Mouse (Mus musculus) liver, postnatal 0 days (tissue): ENCODE measurements around the gene Kcnj6.

Experiments used
- CTCF ChIP-seq: sonication (generic); IDR thresholded peaks from 2 replicates; pipeline ENCODE4 v1.5.1; 2016; ENCODE audit warnings: antibody characterized with exemption, low read depth
- EP300 ChIP-seq: IDR thresholded peaks from 2 replicates; pipeline ENCODE4 v1.6.1; 2016; ENCODE audit warnings: antibody characterized with exemption, low read depth, mild to moderate bottlenecking

DNA sequence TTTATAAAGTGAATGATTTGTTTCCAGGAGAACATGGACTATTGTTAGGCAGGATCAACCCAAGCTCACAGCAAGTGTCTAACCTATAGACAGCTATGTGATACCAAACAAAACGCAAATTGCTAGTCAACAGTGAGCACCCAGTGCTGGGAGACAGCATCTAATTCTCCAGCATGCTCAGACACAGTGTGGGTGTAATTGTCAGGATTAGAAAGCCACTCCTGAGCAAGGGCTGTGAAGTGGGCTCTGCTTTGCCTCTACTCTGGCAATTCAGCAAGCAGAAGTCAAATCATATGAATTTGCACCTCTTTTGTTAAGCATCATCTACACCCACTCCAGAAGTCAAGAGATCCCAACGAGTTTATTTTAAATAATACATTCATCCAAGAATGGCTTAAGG, 7.4 kb downstream of the Kcnj6 start:
- TF ChIP-seq CTCF (no peak), EP300 (no peak)
